Mouse (Mus musculus) thymus, adult 2 months (tissue): ENCODE measurements around the gene Gm5737.

ENCODE experiments used
- CTCF ChIP-seq: fragments of 200-500 bp; IDR thresholded peaks from 2 replicates; pipeline ENCODE4 v1.5.1; 2012; ENCODE audit warnings: mild to moderate bottlenecking, control low read depth, low read length, moderate library complexity, borderline replicate concordance; ENCODE audit not compliant: control insufficient read depth, poor library complexity, insufficient read depth; ENCODE audit errors: extremely low read depth
- POLR2A ChIP-seq: fragments of 200-500 bp; IDR thresholded peaks from 2 replicates; pipeline ENCODE4 v1.6.1; 2012; ENCODE audit warnings: mild to moderate bottlenecking, low read length, control low read depth, moderate library complexity; ENCODE audit not compliant: control insufficient read depth, poor library complexity, insufficient read depth; ENCODE audit errors: extremely low read depth

DNA sequence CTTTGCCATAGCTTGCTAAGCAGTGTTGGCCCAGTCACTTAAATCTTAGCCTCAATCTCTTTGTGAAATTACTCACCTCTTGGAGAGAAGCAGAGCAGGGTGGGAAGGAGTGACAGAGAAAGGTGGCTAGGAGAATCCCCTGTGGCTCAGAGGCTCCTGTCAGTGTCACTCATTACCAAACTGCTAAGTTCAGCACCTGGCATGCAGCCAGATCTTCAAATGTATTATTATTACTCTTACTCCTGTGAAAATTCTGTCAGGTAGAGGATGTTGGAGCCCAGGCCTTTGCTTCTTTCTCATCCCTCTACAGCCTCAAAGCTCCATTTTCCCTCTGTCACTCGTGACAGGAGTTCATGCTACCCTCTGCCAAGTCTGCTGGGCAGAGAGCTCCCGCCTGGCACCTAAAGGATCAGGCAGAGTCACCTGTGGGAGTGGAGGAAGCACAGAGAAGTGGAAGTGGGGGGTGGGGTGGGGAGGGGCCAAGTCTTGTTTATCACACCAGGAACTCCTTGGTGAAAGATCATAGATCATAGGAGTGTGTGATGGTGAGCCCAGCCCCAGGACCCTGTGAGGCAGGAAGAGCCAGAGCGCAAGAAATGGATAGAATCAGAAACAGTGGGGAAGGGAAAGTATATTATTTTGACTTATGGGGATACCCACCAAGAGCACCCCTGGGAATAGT lies 36.8 kb downstream of the Gm5737 start:
- TF ChIP-seq POLR2A (no peak), CTCF (no peak)
